Mouse (Mus musculus) B cell, adult 62 days (primary cell): ENCODE results near the gene Nwd1. TPM values are rescaled to one million over a fixed set of nuclear protein-coding genes. Genes with fewer than 3 reads are reported as not detected.

Experiments
- total RNA-seq: library from RNA; stranded (reverse); gene quantifications from 4 replicates; pipeline ENCODE4 v1.2.4, GENCODE M21; 2023

Nwd1 gene
- total RNA-seq = 0.09 TPM in 1 of 4 replicates, not detected in the others

DNA sequence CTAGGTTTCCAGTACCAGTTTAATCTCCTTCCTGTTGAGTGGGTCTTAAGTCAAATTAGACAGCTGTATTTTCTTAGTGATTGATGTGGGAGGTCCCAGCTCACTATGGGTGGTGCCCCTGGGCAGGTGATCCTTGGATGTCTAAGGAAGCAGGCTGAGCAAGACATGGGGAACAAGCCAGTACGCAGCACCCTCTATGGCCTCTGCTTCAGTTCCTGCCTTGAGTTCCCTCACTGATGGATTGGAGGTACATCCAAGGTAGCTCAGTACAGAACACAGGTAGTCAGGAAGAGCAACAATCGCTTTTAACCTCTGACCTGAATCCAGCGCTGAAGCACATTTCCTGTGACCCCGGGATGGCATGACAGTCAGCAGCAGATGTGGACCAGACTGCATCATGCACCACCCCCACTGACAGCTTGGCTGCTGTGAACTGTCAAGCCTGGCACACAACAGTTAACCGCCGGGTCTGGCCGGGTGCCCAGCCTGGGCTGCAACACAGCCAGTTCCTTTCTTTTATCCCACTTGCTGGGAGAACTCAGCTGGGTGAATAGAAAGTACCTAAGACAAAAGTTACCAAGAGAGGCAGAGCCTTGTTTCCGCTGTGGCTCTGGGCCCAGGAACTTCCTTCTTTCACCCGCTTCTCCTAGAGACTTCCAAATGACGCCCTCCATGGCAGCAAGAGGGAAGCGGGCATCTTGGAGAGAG lies at the start of gene Nwd1:
TSS of gene Nwd1 (plus strand) at position 652 of the 708 bp plus-strand sequence.

GRCm38 (mm10) chr8:72722769-72723650 lies 76.5 kb downstream of the Nwd1 start, which contains the start of gene Sin3b:
Gene Sin3b, plus strand, starts transcription at chr8:72723285.

DNA sequence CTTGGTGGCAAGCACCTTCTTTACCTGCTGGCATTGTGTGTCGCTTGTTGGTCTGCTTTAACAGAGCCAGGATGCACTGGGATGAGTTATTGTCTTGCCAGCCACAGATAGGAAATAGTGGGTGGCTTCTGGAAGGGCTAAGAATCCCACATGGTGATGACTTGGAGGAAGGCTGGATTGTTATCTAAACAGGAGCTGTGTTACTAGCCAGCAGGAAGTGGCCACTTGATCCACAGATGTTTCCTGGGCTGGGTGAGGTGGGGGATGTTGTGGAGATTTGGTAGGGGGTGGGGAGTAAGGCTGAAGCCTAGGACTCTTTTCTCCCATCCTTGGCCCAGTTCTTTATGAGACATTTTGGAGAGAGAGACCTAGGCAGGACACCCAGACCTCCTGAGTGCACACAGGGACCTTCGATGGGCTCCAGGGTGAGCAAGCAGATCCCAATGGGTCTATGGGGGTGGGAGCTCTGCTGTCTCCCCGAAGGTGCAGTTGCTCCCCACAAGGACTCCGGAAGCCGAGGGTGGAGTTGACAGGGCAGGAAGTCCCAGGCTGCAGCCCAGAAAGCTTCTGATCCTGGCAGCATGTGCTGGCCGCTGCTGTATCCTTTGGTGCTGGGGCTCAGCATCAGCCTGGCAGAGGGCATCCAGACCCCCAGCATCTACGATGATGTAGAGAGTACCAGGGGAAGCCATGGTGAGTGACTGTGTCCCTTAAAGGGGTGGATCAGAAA lies 115.0 kb downstream of the Nwd1 start, which contains the start of gene F2rl3:
TSS of gene F2rl3 (plus strand) at position 559 of the 730 bp plus-strand sequence.

Other genes starting within 250 kb of the Nwd1 start
- 95.1 to 102 TPM (median 100 TPM) in 4 replicates for gene Eps15l1, start 225.3 kb upstream of the Nwd1 start, total RNA-seq
- 0.41 to 0.43 TPM (median 0.42 TPM) in 4 replicates for gene Calr3, start 202.8 kb upstream of the Nwd1 start, total RNA-seq
- 16.2 to 29.5 TPM (median 24.9 TPM) in 4 replicates for gene 1700030K09Rik, start 202.8 kb upstream of the Nwd1 start, total RNA-seq
- 117 to 132 TPM (median 126 TPM) in 4 replicates for gene Cherp, start 171.5 kb upstream of the Nwd1 start, total RNA-seq
- gene Slc35e1, start 154.1 kb upstream of the Nwd1 start, total RNA-seq = 68.3 to 73.8 TPM (median 71.4 TPM) in 4 replicates
- gene Med26, start 98.4 kb upstream of the Nwd1 start, total RNA-seq = 20.1 to 21.5 TPM (median 21.1 TPM) in 4 replicates
- gene Smim7, start 75.6 kb upstream of the Nwd1 start, total RNA-seq = 156 to 187 TPM (median 175 TPM) in 4 replicates
- 0.73 to 2.3 TPM (median 0.99 TPM) in 4 replicates for gene Tmem38a, start 74.7 kb upstream of the Nwd1 start, total RNA-seq
- gene Sin3b, start 76.6 kb downstream of the Nwd1 start, total RNA-seq = 129 to 144 TPM (median 139 TPM) in 4 replicates
- 0.49 to 1.3 TPM (median 0.93 TPM) in 4 replicates for gene F2rl3, start 115.2 kb downstream of the Nwd1 start, total RNA-seq